Mouse (Mus musculus): ENCODE data around the gene Setd7. TPM values are rescaled to one million over a fixed set of nuclear protein-coding genes. Genes with fewer than 3 reads are reported as not detected.
"Not testable (repeated sequence)": the region's sequence is repeated elsewhere in the genome, so short reads cannot be mapped to it uniquely, and the experiment has no call there.

Setd7 gene
- total and polyA plus RNA-seq, 3 experiments, result 16.6 to 34.3 (median 23.6) TPM

DNA sequence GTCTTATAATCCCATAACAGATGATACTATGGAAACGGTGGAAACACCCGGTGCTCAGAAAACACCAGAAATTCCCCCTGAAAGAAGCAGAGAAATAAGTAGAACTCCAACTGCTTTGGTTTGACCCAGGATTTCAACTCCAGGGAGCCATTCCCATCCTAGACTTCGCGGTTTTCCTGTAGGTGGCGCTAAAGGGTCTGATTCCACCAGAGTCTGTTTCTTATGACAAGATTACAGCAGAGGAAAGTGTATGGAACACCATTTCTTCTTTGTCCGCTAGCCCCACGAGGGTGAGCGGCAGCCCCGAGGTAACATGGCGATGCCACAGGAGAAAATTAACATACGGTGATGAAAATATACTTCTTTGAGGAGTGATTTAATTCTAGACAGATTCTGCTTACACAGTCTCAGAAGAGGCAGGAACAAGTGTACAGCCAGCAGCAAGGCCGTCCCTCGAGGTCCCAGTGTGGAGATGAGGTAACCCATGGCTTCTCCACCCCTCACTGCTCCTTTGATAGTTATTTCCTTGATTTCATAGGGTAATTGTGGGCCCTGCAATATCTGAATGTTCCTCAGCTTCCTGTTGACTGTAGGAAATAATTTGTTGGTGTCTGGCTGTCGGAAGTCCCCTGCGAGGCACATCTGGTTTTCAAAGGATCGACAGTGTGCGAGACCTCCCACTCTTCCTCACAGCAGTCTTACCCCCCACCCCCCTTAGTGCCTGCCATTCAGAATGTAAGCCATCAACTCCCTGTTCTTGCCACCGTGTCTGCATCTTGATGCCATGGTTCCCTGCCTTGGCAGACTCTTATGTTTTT is 23.1 kb upstream of the Setd7 start:
- peak; percentile 76 for DNase-seq (ENCODE audit: extremely low read depth)
- H3K79me2 ChIP-seq (replicated peaks; ENCODE audit: control insufficient read depth, extremely low read depth, insufficient read depth, poor library complexity, severe bottlenecking), result no peaks in the 10 kb centered on the region
- dilution Hi-C loops (cut with MboI; ENCODE audit: extremely low pct_ligation_motif_present, extremely low pct_unique_long_range_greater_than_20kb, low sequenced_read_pairs) (no loop called here), in situ Hi-C loops (cut with MboI; ENCODE audit: low pct_ligation_motif_present, low pct_unique_long_range_greater_than_20kb, low sequenced_read_pairs) (no loop called here)
- no peaks in the 10 kb centered on the region for H3K27me3 ChIP-seq (replicated peaks)
- peaks cover 6 to 16% of the 10 kb centered on the region in 2 experiments; a peak in 3 of 4 replicates for H3K4me1 ChIP-seq (ENCODE audit: control insufficient read depth in 1 of 2, insufficient read depth in 2 of 2)
- no peak overlapping the region for H3K9ac ChIP-seq (ENCODE audit: insufficient read depth, low read depth)
- H3K27ac ChIP-seq (ENCODE audit: insufficient read depth, low read depth), result no peak overlapping the region
- H3K36me3 ChIP-seq (replicated peaks in 1 of 2; ENCODE audit: control insufficient read depth in 1 of 2, insufficient read depth in 1 of 2, low read length in 1 of 2), result no peaks in the 10 kb centered on the region
- no peak overlapping the region for H3K4me2 ChIP-seq (ENCODE audit: insufficient read depth, low read depth, poor library complexity, severe bottlenecking)
- TF ChIP-seq CTCF (conservative IDR thresholded peaks at IDR 0.05 in 1 of 2, IDR thresholded peaks at IDR 0.05 in 1 of 2; ENCODE audit: low read depth in 2 of 2, low read length in 2 of 2) (peak; percentile 82 to 92), ZC3H11A (IDR thresholded peaks at IDR 0.05; ENCODE audit: low read depth, low read length) (peak; percentile 64), TBP (conservative IDR thresholded peaks at IDR 0.05; ENCODE audit: low read depth, low read length) (no peak), RAD21 (IDR thresholded peaks at IDR 0.05; ENCODE audit: low read depth, low read length) (peak; percentile 91), SMC3 (IDR thresholded peaks at IDR 0.05; ENCODE audit: low read depth, low read length) (peak; percentile 90)
- H3K9me3 ChIP-seq (replicated peaks; ENCODE audit: low read length), result no peaks in the 10 kb centered on the region
- no peak overlapping the region for H3K4me3 ChIP-seq (replicated peaks in 1 of 3; ENCODE audit: low read depth in 2 of 3, low read length in 2 of 3, poor library complexity in 1 of 3)

DNA sequence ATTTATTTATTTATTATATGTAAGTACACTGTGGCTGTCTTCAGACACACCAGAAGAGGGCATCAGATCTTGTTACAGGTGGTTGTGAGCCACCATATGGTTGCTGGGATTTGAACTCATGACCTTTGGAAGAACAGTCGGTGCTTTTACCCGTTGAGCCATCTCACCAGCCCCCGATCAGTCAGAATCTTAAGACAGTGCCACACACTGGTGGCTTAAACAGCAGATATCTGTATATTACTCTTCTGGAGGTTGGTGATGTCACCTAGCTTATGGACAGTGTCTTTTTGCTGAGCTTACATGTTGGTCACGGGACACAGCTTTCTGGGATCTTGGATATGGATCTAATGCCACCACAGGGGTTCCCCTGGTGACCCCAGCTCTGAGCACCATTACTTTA is 18.6 kb upstream of the Setd7 start:
- not testable (repeated sequence) for DNase-seq (ENCODE audit: extremely low read depth)
- H3K4me1 ChIP-seq (ENCODE audit: control insufficient read depth in 1 of 2, insufficient read depth in 2 of 2), result peaks cover 4 to 15% of the 10 kb centered on the region in 2 experiments; a peak in 3 of 4 replicates

DNA sequence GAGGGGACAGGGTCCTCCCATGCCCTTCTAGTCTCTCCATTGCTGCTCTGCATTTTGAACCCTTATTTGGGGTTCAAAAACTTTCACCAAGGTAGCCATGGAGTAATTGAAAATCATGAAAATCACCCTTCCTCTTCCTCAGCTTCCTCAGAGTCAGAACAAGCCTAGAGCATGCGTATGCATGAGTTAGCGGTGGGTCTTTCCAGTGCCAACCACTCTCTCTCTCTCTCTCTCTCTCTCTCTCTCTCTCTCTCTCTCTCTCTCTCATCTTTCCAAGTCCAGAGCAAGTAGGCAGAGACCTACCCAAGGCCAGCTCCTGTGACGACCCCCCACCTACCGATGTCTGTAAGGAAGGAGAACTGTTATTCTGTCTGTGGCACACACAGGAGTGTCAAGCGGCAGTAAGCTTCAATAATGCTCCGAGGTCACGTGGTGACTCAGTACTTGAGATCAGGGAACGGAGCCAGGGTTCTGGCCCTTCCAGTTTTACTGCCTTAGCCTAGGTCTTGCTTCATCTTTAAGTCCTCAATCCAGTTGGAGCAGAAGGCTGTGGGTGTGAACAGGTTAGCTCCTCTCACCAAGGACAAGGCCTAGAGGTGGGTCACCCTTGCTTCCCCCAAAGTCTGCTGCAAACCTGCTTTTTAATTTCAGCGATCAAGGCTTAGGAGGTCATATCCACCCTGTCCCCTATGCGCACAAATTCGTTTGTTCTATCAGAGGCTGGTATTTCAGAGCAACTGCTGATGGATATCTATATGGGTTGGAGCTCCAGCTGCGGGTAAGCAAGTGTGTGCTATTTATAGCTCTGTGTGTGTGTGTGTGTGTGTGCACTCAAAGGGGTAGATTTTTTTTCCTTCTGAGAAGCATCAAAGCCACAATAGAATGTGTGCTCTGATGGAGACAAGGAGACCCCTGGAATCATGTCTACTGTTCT is 17.4 kb upstream of the Setd7 start:
- H3K4me2 ChIP-seq (ENCODE audit: insufficient read depth, low read depth, poor library complexity, severe bottlenecking), result no peak overlapping the region
- no peaks in the 10 kb centered on the region for H3K36me3 ChIP-seq (replicated peaks in 1 of 2; ENCODE audit: control insufficient read depth in 1 of 2, insufficient read depth in 1 of 2, low read length in 1 of 2)
- peaks cover 0 to 8% of the 10 kb centered on the region in 2 experiments; a peak in 2 of 4 replicates for H3K4me1 ChIP-seq (ENCODE audit: control insufficient read depth in 1 of 2, insufficient read depth in 2 of 2)
- no peak overlapping the region for H3K27ac ChIP-seq (ENCODE audit: insufficient read depth, low read depth)
- no peak for DNase-seq (ENCODE audit: extremely low read depth)
- H3K27me3 ChIP-seq (replicated peaks), result no peaks in the 10 kb centered on the region
- no peaks in the 10 kb centered on the region for H3K79me2 ChIP-seq (replicated peaks; ENCODE audit: control insufficient read depth, extremely low read depth, insufficient read depth, poor library complexity, severe bottlenecking)
- H3K9me3 ChIP-seq (replicated peaks; ENCODE audit: low read length), result no peaks in the 10 kb centered on the region
- TF ChIP-seq TCF12 (IDR thresholded peaks at IDR 0.05; ENCODE audit: low read depth, low read length) (no peak), PAX5 (IDR thresholded peaks at IDR 0.05; ENCODE audit: low read length) (no peak), MYC (IDR thresholded peaks at IDR 0.05; ENCODE audit: low read depth, low read length) (no peak), MEF2A (IDR thresholded peaks at IDR 0.05; ENCODE audit: borderline replicate concordance, low read depth, low read length) (no peak), USF2 (conservative IDR thresholded peaks at IDR 0.05; ENCODE audit: low read depth, low read length) (no peak), JUN (IDR thresholded peaks at IDR 0.05; ENCODE audit: insufficient read depth, low read depth, low read length) (no peak), E2F4 (IDR thresholded peaks at IDR 0.05; ENCODE audit: insufficient replicate concordance, low read depth, low read length) (no peak), MAX (IDR thresholded peaks at IDR 0.05; ENCODE audit: low read length) (no peak), MXI1 (IDR thresholded peaks at IDR 0.05; ENCODE audit: low read depth, low read length) (no peak)
- in situ Hi-C loops (cut with MboI; ENCODE audit: low pct_ligation_motif_present, low pct_unique_long_range_greater_than_20kb, low sequenced_read_pairs) (no loop called here), dilution Hi-C loops (cut with MboI; ENCODE audit: extremely low pct_ligation_motif_present, extremely low pct_unique_long_range_greater_than_20kb, low sequenced_read_pairs) (no loop called here)
- no peak overlapping the region for H3K4me3 ChIP-seq (replicated peaks in 1 of 3; ENCODE audit: low read depth in 2 of 3, low read length in 2 of 3, poor library complexity in 1 of 3)
- no peak overlapping the region for H3K9ac ChIP-seq (ENCODE audit: insufficient read depth, low read depth)

More for the DNA sequence above, 18.6 kb upstream of the Setd7 start:
- in situ Hi-C loops (cut with MboI; ENCODE audit: low pct_ligation_motif_present, low pct_unique_long_range_greater_than_20kb, low sequenced_read_pairs); H3K4me2 ChIP-seq (ENCODE audit: insufficient read depth, low read depth, poor library complexity, severe bottlenecking); H3K79me2 ChIP-seq (replicated peaks; ENCODE audit: control insufficient read depth, extremely low read depth, insufficient read depth, poor library complexity, severe bottlenecking); H3K36me3 ChIP-seq (replicated peaks in 1 of 2; ENCODE audit: control insufficient read depth in 1 of 2, insufficient read depth in 1 of 2, low read length in 1 of 2); H3K9me3 ChIP-seq (replicated peaks; ENCODE audit: low read length); H3K27me3 ChIP-seq (replicated peaks); H3K9ac ChIP-seq (ENCODE audit: insufficient read depth, low read depth); dilution Hi-C loops (cut with MboI; ENCODE audit: extremely low pct_ligation_motif_present, extremely low pct_unique_long_range_greater_than_20kb, low sequenced_read_pairs); H3K27ac ChIP-seq (ENCODE audit: insufficient read depth, low read depth); H3K4me3 ChIP-seq (replicated peaks in 1 of 3; ENCODE audit: low read depth in 2 of 3, low read length in 2 of 3, poor library complexity in 1 of 3): not testable (repeated sequence)
- TF ChIP-seq CTCF (conservative IDR thresholded peaks at IDR 0.05 in 1 of 2, IDR thresholded peaks at IDR 0.05 in 1 of 2; ENCODE audit: low read depth in 2 of 2, low read length in 2 of 2), result 0 out of 4 replicates have a peak, but pooled peaks of 1 of the 2 experiments have one; percentile 13
- peak; percentile 48; the same call in 1 of the 2 replicates for TF ChIP-seq TBP (conservative IDR thresholded peaks at IDR 0.05; ENCODE audit: low read depth, low read length)

All from CH12.LX (cell line).